Mouse (Mus musculus): ENCODE data around the gene Mif4gd.

GRCm38 (mm10) chr11:115599722-115600121 is 13.0 kb downstream of the Mif4gd start:
- TF ChIP-seq CTCF (conservative IDR thresholded peaks at IDR 0.05; ENCODE audit: insufficient read depth, insufficient read length, low read depth, low read length), result no peak
- TF ChIP-seq POLR2A (IDR thresholded peaks at IDR 0.05; ENCODE audit: low read depth, low read length), result no peak
